Mouse (Mus musculus) bone marrow, adult 2 months (tissue): Measurements from ENCODE around the gene Rhbdf2. TPM values are rescaled to one million over a fixed set of nuclear protein-coding genes. Genes with fewer than 3 reads are reported as not detected.

Experiments used
- H3K27ac ChIP-seq: fragments of 200-500 bp; 2 replicates; pipeline ENCODE4 v1.5.1; 2012; ENCODE audit warnings: low read depth, mild to moderate bottlenecking, control low read depth, inconsistent platforms, low read length; ENCODE audit not compliant: control insufficient read depth, poor library complexity, insufficient read depth
- H3K4me1 ChIP-seq: fragments of 200-500 bp; 2 replicates; pipeline ENCODE4 v1.6.1; 2011; ENCODE audit warnings: low read length; ENCODE audit not compliant: control insufficient read depth, insufficient read depth
- H3K4me3 ChIP-seq: fragments of 200-500 bp; replicated peaks from 2 replicates; pipeline ENCODE3; 2011; ENCODE audit warnings: mild to moderate bottlenecking, low read depth, low read length, control low read depth; ENCODE audit not compliant: control insufficient read depth
- CTCF ChIP-seq: fragments of 200-500 bp; IDR thresholded peaks from 2 replicates; pipeline ENCODE4 v1.5.1; 2011; ENCODE audit warnings: low read length, control low read depth; ENCODE audit not compliant: control insufficient read depth, insufficient read depth
- POLR2A ChIP-seq: fragments of 200-500 bp; IDR thresholded peaks from 2 replicates; pipeline ENCODE4 v1.6.1; 2011; ENCODE audit warnings: low read depth, mild to moderate bottlenecking, control low read depth, low read length, borderline replicate concordance; ENCODE audit not compliant: control insufficient read depth
- WGBS: fragments of 180-500 bp; shearing (Covaris S2); methylation state at CpG from one replicate; pipeline ENCODE4 v1.1.7; 2018; 5-methylcytosine and 5-hydroxymethylcytosine counted together
- polyA plus RNA-seq: library from polyadenylated mRNA; stranded (reverse); fragments of >200 nt; gene quantifications from 2 replicates; pipeline ENCODE4 v1.2.4, GENCODE M21; 2011; ENCODE audit warnings: low replicate concordance; ENCODE audit not compliant: missing spikeins, insufficient read depth, insufficient read length

The Rhbdf2 gene
- polyA plus RNA-seq, 1 experiment, result 51.1 TPM

DNA sequence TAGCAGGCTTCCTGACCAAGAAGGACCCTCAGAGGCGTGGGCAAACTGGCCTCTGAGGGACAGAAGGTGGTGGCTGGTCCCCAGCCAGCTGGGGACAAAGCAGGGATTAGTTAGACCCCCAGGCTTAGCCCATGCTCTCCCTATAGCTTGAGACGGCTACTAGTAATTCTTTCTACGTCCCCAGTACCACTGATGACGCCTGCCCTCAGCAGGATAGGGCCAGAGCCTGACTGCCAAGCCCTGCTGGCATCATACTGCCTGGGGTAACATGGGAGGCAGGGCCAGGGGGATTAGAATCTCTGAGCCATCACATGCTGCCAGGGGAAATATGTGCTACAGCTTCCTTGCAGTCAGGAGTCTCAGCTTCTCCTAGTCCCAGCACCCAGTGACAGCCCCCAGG is 33.5 kb downstream of the Rhbdf2 start:
- Histone ChIP-seq H3K27ac (no peak overlapping the region), H3K4me3 (no peak overlapping the region), H3K4me1 (peaks cover 1% of the 10 kb centered on the region; the same call in 1 of the 2 replicates)
- TF ChIP-seq CTCF (no peak), POLR2A (no peak)
- 76% methylated on average over 4 of the region's 4 CpGs for WGBS

DNA sequence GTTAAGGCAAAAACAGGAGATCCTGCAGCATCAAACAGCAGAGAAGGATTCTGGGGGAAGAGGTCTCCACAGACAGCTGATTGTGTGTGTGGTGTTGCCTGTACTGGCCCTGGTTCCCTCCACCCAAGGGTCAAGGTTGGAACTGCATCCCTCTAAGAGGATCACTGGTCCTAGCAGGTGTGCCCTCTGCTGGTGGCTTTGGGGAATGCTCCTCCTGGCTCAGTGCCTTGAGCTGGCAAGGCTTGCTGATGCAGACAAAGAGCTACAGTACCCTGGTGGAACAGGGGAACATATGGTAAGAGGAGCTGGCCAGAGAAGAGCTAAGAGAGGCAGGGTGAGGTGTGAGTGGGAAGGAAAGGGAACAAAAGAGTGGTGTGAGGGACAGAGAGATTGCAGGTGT is 34.4 kb downstream of the Rhbdf2 start:
- Histone ChIP-seq H3K4me1 (peaks cover 1% of the 10 kb centered on the region; the same call in 1 of the 2 replicates), H3K4me3 (no peak overlapping the region), H3K27ac (no peak overlapping the region)
- TF ChIP-seq CTCF (peak; percentile 100), POLR2A (no peak)

DNA sequence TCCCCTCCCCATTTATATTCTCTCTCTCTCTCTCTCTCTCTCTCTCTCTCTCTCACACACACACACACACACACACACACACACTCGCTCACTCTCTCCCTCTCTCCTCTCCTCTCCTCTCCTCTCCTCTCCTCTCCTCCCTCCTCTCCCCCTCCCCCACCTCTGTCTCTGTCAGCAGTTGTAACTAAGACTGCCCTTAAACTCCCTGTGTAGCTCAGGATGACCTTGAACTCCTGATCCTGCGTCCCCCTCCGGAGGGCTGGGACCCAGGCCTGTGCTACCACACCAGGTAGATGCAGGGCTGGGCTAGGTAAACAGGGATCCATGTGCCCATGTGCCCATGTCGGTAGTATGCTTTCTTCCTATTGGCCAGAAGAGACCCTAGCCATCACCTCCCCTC is 35.2 kb downstream of the Rhbdf2 start:
- Histone ChIP-seq H3K4me3 (no peak overlapping the region), H3K27ac (no peak overlapping the region), H3K4me1 (peaks cover 1% of the 10 kb centered on the region; the same call in 1 of the 2 replicates)
- 77% methylated on average over 4 of the region's 4 CpGs for WGBS
- TF ChIP-seq CTCF (no peak), POLR2A (no peak)

DNA sequence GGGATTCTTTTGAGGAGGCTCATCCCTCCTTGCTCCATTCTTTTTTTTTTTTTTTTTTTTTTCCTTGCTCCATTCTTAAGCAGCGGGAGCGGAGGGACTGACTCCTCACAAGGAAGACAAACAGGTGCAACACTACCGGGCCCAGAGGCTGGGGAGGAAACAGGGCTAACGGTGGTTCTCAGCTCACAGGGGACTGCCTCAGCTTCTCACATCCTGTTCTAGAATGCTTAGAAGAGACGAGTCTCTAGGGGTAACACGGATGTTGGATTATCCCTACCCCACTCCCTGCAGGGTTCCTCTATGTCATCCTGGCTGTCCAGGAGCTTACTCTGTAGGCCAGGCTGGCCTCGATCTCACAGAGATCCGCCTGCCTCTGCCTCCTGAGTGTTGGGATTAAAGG is 37.2 kb downstream of the Rhbdf2 start:
- H3K4me1 ChIP-seq, result peaks cover 1% of the 10 kb centered on the region; the same call in 1 of the 2 replicates
- H3K27ac ChIP-seq, result no peak overlapping the region
- H3K4me3 ChIP-seq, result no peak overlapping the region
- WGBS, result 46% methylated on average over 8 of the region's 8 CpGs
- TF ChIP-seq POLR2A, result no peak
- TF ChIP-seq CTCF, result no peak

DNA sequence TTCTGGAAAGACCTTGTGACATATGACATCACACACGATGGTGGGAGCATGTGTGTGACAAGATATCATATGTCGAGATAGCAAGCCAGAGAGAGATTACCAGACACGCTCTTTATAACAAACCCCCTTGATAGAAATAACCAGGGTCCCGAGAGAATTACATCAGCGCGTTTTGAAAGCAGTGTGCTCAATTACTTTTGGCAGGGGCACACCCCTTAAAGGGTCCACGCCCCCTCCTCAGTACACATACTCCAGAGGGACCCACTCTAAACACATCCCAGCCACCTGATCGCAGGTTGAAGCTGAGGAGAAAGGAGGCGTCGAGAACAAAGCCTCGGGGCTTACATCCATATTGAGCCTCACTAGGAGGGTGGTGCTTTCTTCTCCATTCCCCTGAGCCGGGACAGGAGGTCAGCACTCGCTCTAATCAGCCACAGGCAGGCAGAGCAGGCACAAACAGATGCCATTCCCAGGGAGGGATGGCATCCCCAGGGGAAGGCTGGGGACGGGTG is 37.7 kb downstream of the Rhbdf2 start:
- Histone ChIP-seq H3K4me3 (no peak overlapping the region), H3K27ac (no peak overlapping the region), H3K4me1 (peaks cover 1% of the 10 kb centered on the region; the same call in 1 of the 2 replicates)
- TF ChIP-seq CTCF (no peak), POLR2A (no peak)
- 49% methylated on average over 14 of the region's 14 CpGs for WGBS

DNA sequence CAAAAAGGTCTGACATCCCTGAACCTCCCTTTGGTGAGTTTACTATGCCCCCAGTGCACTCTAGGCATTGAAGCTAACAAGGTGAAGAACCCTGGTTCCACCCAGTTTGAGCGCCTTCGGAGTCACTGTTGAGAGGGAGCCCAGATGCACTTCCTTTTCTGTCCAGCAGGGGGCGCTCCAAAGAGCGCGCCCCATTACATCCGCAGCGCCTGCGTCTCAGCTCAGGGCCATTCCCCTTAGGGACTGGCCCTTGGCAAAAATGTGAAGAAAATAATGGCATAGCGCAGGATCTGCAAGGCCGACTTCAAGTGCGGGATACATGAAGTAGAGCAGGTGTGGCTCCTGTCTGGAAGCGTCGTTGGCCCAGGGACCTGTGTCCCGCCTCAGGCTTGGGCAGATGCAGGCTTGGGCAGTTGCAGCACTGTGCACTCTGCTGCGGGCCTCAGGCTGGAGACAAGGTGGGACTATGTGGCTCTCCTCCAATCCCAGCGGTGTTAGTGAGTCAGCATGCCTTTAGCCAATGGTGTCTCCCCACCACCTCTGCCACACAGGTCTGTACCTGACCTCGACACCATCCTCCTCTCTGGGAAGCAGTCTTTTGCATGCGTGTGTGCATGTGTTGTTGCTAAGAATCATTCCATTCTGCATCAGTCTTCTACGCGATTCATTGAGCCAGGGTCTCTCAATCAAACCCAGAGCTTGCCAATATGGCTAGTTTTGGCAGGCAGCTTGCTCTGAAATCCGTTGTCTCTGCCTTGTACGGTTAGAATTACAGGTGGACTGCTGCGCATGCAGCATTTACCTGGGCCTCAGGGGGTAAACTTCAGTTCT is 39.8 kb downstream of the Rhbdf2 start:
- TF ChIP-seq CTCF (peak; percentile 90), POLR2A (no peak)
- Histone ChIP-seq H3K27ac (no peak overlapping the region), H3K4me3 (no peak overlapping the region), H3K4me1 (peaks cover 1% of the 10 kb centered on the region; the same call in 1 of the 2 replicates)
- 36% methylated on average over 23 of the region's 23 CpGs for WGBS

DNA sequence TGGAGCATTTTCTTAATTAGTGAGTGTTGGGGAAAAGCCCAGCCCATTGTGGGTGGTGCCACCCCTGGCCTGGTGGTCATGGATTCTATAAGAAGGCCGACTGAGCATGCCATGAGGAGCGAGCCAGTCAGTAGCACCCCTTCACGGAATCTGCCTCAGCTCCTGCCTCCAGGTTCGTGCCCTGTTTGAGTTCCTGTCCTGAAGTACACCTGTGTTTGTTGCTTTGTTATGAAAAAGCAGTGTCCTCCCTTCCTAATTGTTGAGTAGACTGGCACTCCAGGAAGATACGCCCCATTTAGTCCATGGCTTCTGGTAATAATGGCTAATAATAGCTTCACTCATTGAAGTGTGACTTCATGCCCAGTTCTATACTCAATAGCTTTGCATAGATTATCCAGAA is 40.5 kb downstream of the Rhbdf2 start, which contains the start of gene Aanat:
Gene Aanat (plus strand): TSS at position 123 of the 400 bp plus-strand sequence.
- Histone ChIP-seq H3K4me3 (no peak within 1 kb of the TSS), H3K4me1 (peaks cover 1% of the 10 kb centered on the region; the same call in 1 of the 2 replicates), H3K27ac (no peak within 1 kb of the TSS)
- WGBS, result 72% methylated on average over 5 of the region's 5 CpGs
- TF ChIP-seq POLR2A (no peak), CTCF (no peak)

DNA sequence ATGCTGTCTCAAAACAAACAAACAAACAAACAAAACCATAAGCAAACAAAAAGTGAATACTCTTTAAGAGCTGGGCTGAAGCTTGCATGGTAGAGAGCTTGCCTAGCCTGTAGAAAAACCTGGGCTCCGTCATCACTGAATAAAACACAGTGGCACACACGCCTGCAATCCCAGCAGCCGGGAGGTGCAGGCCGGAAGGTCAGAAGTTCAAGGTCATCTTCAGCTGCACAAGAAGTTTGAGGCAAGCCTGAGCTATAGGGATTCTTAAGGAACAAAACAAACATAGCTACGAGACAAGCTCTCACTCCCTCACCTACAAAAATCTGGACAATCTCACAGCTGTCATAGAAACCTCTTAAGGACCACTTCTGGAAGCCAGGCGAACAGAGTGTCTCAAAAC is 41.1 kb downstream of the Rhbdf2 start:
- Histone ChIP-seq H3K4me1 (peaks cover 1% of the 10 kb centered on the region; the same call in 1 of the 2 replicates), H3K27ac (no peak overlapping the region), H3K4me3 (no peak overlapping the region)
- WGBS, result 83% methylated on average over 6 of the region's 6 CpGs
- no peak for TF ChIP-seq CTCF
- no peak for TF ChIP-seq POLR2A

DNA sequence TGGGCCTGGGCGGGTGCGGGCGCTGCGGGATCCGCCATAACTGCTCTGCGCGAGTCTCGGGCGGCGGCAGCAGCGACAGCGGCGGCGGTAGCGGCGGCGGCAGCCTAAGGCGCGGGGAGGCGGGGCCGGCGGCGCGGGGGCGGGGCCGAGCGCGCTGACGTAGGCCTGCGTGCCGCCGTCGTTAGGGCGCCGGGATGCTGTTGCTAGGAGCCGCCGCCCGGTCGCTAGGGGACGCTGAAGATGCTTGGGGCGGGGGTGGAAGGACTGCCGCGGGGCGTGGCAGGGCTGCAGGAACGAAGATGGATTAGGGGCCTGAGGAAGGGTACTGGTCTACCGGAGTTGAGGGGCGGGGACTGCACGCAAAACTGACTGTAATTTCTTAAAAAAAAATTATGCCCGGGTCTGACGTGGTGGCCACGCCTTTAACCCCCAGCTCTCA is 45.4 kb downstream of the Rhbdf2 start, which contains the start of gene Ube2o:
Gene Ube2o (minus strand): TSS at position 72 of the 439 bp plus-strand sequence.
- WGBS, result 2% methylated on average over 47 of the region's 51 CpGs
- TF ChIP-seq CTCF, result peak; percentile 19; the same call in 1 of the 2 replicates
- TF ChIP-seq POLR2A, result peak; percentile 49; the same call in 1 of the 2 replicates
- no peaks in the 10 kb centered on the region for H3K4me1 ChIP-seq
- peak within 1 kb of the TSS; percentile 79 for H3K4me3 ChIP-seq
- H3K27ac ChIP-seq, result peak within 1 kb of the TSS; percentile 93
